Mouse (Mus musculus): ENCODE results near the gene Shisa4. TPM values are rescaled to one million over a fixed set of nuclear protein-coding genes. Genes with fewer than 3 reads are reported as not detected.

The Shisa4 gene
- polyA plus RNA-seq, 1 experiment from 2014 or later = 23.5 TPM

GRCm38 (mm10) chr1:135369415-135369814, 5.6 kb downstream of the Shisa4 start:
- Histone ChIP-seq H3K9me3 (replicated peaks; ENCODE audit: control insufficient read depth, low read length) (no peaks in the 10 kb centered on the region), H3K4me2 (ENCODE audit: low read depth, low read length) (no peak overlapping the region), H3K9ac (ENCODE audit: low read length) (no peak overlapping the region), H3K27ac (ENCODE audit: low read length) (no peak overlapping the region), H3K36me3 (ENCODE audit: control insufficient read depth, insufficient read depth) (no peaks in the 10 kb centered on the region), H3K4me3 (ENCODE audit: low read length) (no peak overlapping the region), H3K27me3 (ENCODE audit: control insufficient read depth, insufficient read depth, low read length) (peaks cover 3% of the 10 kb centered on the region; the same call in 1 of the 2 replicates), H3K4me1 (ENCODE audit: control insufficient read depth, insufficient read depth, low read length) (peaks cover 24% of the 10 kb centered on the region)
- ATAC-seq (replicated peaks; ENCODE audit: extremely low read depth, insufficient read depth, low FRiP score) = no peak
- 78% methylated on average over 5 of the region's 5 CpGs for WGBS

DNA sequence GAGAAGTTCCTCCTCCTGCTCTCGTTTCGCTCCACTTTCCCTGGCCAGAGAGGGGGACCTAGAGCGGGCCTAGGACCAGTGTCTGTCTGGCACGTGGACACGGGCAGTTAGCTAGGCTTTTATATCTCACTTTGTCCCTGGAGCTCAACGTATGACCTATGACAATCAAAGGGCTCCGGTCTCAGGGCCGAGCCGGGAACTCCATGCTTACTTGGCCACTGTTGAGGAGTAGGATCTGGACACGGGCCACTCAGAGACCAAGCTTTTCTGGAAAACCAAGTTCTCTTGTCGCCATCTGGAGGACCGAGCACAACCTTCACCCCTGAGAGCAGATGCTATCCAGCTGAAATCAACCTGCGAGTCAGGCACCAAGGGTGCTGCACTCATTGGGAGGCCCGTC, 6.1 kb downstream of the Shisa4 start:
- 14% methylated on average over 14 of the region's 14 CpGs for WGBS

DNA sequence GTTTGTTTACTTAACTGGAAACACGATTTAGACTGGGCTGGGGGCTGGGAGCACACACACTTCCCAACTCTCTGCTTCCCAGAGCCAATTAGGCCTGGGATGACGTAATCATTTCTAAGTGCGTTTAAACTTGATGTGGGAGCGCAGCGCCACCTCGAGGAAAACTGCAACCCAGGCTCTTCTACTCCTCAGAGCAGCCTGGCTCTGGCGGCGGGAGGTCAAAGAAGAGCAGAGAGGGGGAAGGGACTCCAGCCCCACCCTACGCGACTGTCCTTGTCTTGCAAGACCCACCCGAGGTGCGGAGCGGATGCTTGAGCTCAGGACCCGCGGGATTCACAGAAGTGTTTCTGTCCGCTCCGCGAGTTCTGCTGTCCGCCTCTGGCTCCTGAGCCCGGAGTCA, 6.8 kb downstream of the Shisa4 start:
- H3K9me3 ChIP-seq (replicated peaks; ENCODE audit: control insufficient read depth, low read length) = no peaks in the 10 kb centered on the region
- H3K27me3 ChIP-seq (ENCODE audit: control insufficient read depth, insufficient read depth, low read length) = peaks cover 3% of the 10 kb centered on the region
- H3K4me2 ChIP-seq (ENCODE audit: low read depth, low read length) = peak overlapping the region; percentile 94
- peak; percentile 67 for ATAC-seq (replicated peaks; ENCODE audit: extremely low read depth, insufficient read depth, low FRiP score)
- WGBS = 1% methylated on average over 20 of the region's 20 CpGs
- peak overlapping the region; percentile 78 for H3K9ac ChIP-seq (ENCODE audit: low read length)
- H3K4me1 ChIP-seq (ENCODE audit: control insufficient read depth, insufficient read depth, low read length) = peaks cover 17% of the 10 kb centered on the region
- H3K36me3 ChIP-seq (ENCODE audit: control insufficient read depth, insufficient read depth) = no peaks in the 10 kb centered on the region
- no peak overlapping the region for H3K27ac ChIP-seq (ENCODE audit: low read length)
- peak overlapping the region; percentile 54 for H3K4me3 ChIP-seq (ENCODE audit: low read length)

More for the DNA sequence above, 6.1 kb downstream of the Shisa4 start:
- no peak overlapping the region for H3K27ac ChIP-seq (ENCODE audit: low read length)
- peaks cover 19% of the 10 kb centered on the region for H3K4me1 ChIP-seq (ENCODE audit: control insufficient read depth, insufficient read depth, low read length)
- ATAC-seq (replicated peaks; ENCODE audit: extremely low read depth, insufficient read depth, low FRiP score) = peak; percentile 19; the same call in 1 of the 2 replicates
- H3K4me2 ChIP-seq (ENCODE audit: low read depth, low read length) = peak overlapping the region; percentile 94
- H3K27me3 ChIP-seq (ENCODE audit: control insufficient read depth, insufficient read depth, low read length) = peaks cover 3% of the 10 kb centered on the region; the same call in 1 of the 2 replicates
- H3K36me3 ChIP-seq (ENCODE audit: control insufficient read depth, insufficient read depth) = no peaks in the 10 kb centered on the region
- peak overlapping the region; percentile 54 for H3K4me3 ChIP-seq (ENCODE audit: low read length)
- H3K9ac ChIP-seq (ENCODE audit: low read length) = peak overlapping the region; percentile 78
- no peaks in the 10 kb centered on the region for H3K9me3 ChIP-seq (replicated peaks; ENCODE audit: control insufficient read depth, low read length)

- Histone ChIP-seq H3K4me2 (ENCODE audit: low read depth, low read length) (no peak overlapping the region), H3K9me3 (replicated peaks; ENCODE audit: control insufficient read depth, low read length) (no peaks in the 10 kb centered on the region), H3K27me3 (ENCODE audit: control insufficient read depth, insufficient read depth, low read length) (peaks cover 3% of the 10 kb centered on the region), H3K27ac (ENCODE audit: low read length) (no peak overlapping the region), H3K9ac (ENCODE audit: low read length) (no peak overlapping the region), H3K4me1 (ENCODE audit: control insufficient read depth, insufficient read depth, low read length) (peaks cover 17% of the 10 kb centered on the region), H3K4me3 (ENCODE audit: low read length) (no peak overlapping the region), H3K36me3 (ENCODE audit: control insufficient read depth, insufficient read depth) (no peaks in the 10 kb centered on the region)
- WGBS = 38% methylated on average over 8 of the region's 8 CpGs
- ATAC-seq (replicated peaks; ENCODE audit: extremely low read depth, insufficient read depth, low FRiP score) = no peak
These were observed 7.4 kb downstream of the Shisa4 start for GRCm38 (mm10) chr1:135367595-135367994.

DNA sequence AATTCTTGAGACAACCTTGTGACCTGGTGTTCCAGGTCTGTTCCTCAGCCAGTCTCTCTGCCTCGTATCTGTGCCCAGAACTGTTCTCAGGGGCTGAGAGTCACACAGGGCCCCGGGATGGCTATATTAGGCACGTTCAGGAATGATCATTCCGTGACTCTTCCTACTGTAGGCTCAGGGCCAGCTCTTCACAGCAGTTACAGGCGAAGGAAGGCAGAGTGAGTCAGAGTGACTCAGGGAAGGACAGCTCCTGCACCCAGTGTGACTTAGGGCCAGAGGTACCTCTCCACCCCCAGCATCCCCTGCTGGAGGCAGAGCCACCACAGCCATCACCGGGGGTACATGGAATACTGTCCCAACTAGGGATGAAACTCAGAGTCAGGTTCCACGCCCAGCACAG, 8.0 kb downstream of the Shisa4 start:
- H3K36me3 ChIP-seq (ENCODE audit: control insufficient read depth, insufficient read depth) = no peaks in the 10 kb centered on the region
- no peak overlapping the region for H3K4me3 ChIP-seq (ENCODE audit: low read length)
- H3K9ac ChIP-seq (ENCODE audit: low read length) = no peak overlapping the region
- WGBS = 37% methylated on average over 7 of the region's 7 CpGs
- peaks cover 2% of the 10 kb centered on the region for H3K9me3 ChIP-seq (replicated peaks; ENCODE audit: control insufficient read depth, low read length)
- H3K4me1 ChIP-seq (ENCODE audit: control insufficient read depth, insufficient read depth, low read length) = peaks cover 17% of the 10 kb centered on the region
- peak; percentile 56 for ATAC-seq (replicated peaks; ENCODE audit: extremely low read depth, insufficient read depth, low FRiP score)
- H3K4me2 ChIP-seq (ENCODE audit: low read depth, low read length) = no peak overlapping the region
- peaks cover 3% of the 10 kb centered on the region for H3K27me3 ChIP-seq (ENCODE audit: control insufficient read depth, insufficient read depth, low read length)
- no peak overlapping the region for H3K27ac ChIP-seq (ENCODE audit: low read length)

DNA sequence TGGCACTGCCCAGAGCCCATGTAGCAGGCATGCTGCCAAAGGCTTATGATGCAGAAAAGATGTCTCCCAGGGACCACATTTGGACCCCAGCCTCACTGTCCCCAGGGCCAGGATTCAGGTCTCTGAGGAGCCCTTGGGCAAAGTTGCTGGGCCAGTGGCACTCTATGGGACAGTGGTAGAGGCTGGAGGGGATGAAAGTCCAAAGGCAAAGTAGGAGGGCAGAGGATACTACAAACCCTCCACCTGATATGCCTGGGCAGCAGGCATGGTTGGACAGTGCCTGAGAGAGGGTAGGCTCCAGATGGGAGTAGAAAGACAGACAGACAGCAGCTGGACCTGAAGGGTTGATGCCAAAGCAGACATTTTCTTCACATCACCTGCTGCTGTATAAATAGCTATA, 8.7 kb downstream of the Shisa4 start:
- no peaks in the 10 kb centered on the region for H3K36me3 ChIP-seq (ENCODE audit: control insufficient read depth, insufficient read depth)
- H3K27ac ChIP-seq (ENCODE audit: low read length) = no peak overlapping the region
- peaks cover 17% of the 10 kb centered on the region for H3K4me1 ChIP-seq (ENCODE audit: control insufficient read depth, insufficient read depth, low read length)
- H3K4me3 ChIP-seq (ENCODE audit: low read length) = no peak overlapping the region
- H3K27me3 ChIP-seq (ENCODE audit: control insufficient read depth, insufficient read depth, low read length) = peaks cover 3% of the 10 kb centered on the region
- ATAC-seq (replicated peaks; ENCODE audit: extremely low read depth, insufficient read depth, low FRiP score) = no peak
- no peak overlapping the region for H3K4me2 ChIP-seq (ENCODE audit: low read depth, low read length)
- no peak overlapping the region for H3K9ac ChIP-seq (ENCODE audit: low read length)
- H3K9me3 ChIP-seq (replicated peaks; ENCODE audit: control insufficient read depth, low read length) = peaks cover 5% of the 10 kb centered on the region

DNA sequence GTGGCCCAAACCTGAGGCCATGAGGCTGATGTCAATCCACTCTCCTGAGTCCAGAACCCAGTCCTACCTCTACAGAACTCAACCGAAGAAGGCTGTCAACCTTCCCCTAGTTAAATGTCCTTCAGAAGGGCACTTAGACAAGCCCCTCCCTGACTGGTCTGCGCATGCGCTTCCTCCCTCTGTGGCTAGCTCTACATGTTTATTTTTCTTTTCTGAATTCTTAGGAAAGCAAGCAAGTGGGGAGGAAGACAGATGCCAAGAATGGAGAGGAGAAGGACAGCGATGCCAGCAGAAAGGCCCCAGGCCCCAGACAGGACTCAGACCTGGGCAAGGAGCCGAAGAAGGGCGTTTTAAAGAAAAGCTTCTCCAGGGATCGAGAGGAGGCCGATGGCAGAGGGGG, 11.6 kb downstream of the Shisa4 start:
- Histone ChIP-seq H3K27ac (ENCODE audit: low read length) (no peak overlapping the region), H3K9ac (ENCODE audit: low read length) (no peak overlapping the region), H3K4me3 (ENCODE audit: low read length) (no peak overlapping the region), H3K4me2 (ENCODE audit: low read depth, low read length) (no peak overlapping the region), H3K9me3 (replicated peaks; ENCODE audit: control insufficient read depth, low read length) (peaks cover 5% of the 10 kb centered on the region), H3K27me3 (ENCODE audit: control insufficient read depth, insufficient read depth, low read length) (no peaks in the 10 kb centered on the region; the same call in 1 of the 2 replicates), H3K4me1 (ENCODE audit: control insufficient read depth, insufficient read depth, low read length) (peaks cover 11% of the 10 kb centered on the region), H3K36me3 (ENCODE audit: control insufficient read depth, insufficient read depth) (no peaks in the 10 kb centered on the region)
- no peak for ATAC-seq (replicated peaks; ENCODE audit: extremely low read depth, insufficient read depth, low FRiP score)
- 73% methylated on average over 8 of the region's 8 CpGs for WGBS

DNA sequence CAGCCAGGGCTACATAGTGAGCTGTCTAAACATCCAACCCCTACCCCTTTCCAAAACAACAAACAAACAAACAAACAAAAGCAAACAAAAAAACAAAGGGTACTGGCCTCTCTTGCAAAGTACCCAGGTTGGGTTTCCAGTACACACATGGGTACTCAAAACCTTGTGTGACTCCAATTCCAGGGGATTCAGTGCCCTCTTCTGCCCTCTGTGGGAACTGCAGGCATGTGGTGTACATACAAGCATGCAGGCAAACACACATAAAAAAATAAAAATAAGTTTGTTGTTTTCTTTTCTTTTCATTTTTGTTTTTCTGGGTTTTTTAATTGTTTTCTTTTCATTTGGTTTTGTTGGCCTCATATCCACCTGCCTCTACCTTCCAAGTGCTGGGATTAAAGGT, 12.9 kb downstream of the Shisa4 start:
- Histone ChIP-seq H3K4me1 (ENCODE audit: control insufficient read depth, insufficient read depth, low read length) (peaks cover 4% of the 10 kb centered on the region), H3K36me3 (ENCODE audit: control insufficient read depth, insufficient read depth) (no peaks in the 10 kb centered on the region), H3K27ac (ENCODE audit: low read length) (no peak overlapping the region), H3K9ac (ENCODE audit: low read length) (no peak overlapping the region), H3K4me3 (ENCODE audit: low read length) (no peak overlapping the region), H3K27me3 (ENCODE audit: control insufficient read depth, insufficient read depth, low read length) (no peaks in the 10 kb centered on the region; the same call in 1 of the 2 replicates), H3K4me2 (ENCODE audit: low read depth, low read length) (no peak overlapping the region), H3K9me3 (replicated peaks; ENCODE audit: control insufficient read depth, low read length) (peaks cover 5% of the 10 kb centered on the region)
- ATAC-seq (replicated peaks; ENCODE audit: extremely low read depth, insufficient read depth, low FRiP score) = no peak

- Histone ChIP-seq H3K9ac (ENCODE audit: low read length) (no peak overlapping the region), H3K9me3 (replicated peaks; ENCODE audit: control insufficient read depth, low read length) (peaks cover 5% of the 10 kb centered on the region), H3K27me3 (ENCODE audit: control insufficient read depth, insufficient read depth, low read length) (no peaks in the 10 kb centered on the region; the same call in 1 of the 2 replicates), H3K4me1 (ENCODE audit: control insufficient read depth, insufficient read depth, low read length) (no peaks in the 10 kb centered on the region; the same call in 1 of the 2 replicates), H3K4me3 (ENCODE audit: low read length) (no peak overlapping the region), H3K4me2 (ENCODE audit: low read depth, low read length) (no peak overlapping the region), H3K27ac (ENCODE audit: low read length) (no peak overlapping the region), H3K36me3 (ENCODE audit: control insufficient read depth, insufficient read depth) (no peaks in the 10 kb centered on the region)
- 85% methylated on average over 4 of the region's 4 CpGs for WGBS
- no peak for ATAC-seq (replicated peaks; ENCODE audit: extremely low read depth, insufficient read depth, low FRiP score)
These were observed 13.5 kb downstream of the Shisa4 start for GRCm38 (mm10) chr1:135361491-135361890.
